Mouse (Mus musculus) layer of hippocampus, postnatal 25 days (tissue): ENCODE results near the gene Tlx3. TPM values are rescaled to one million over a fixed set of nuclear protein-coding genes. Genes with fewer than 3 reads are reported as not detected.
A peak's percentile ranks its signal among the peaks of the same experiment; 100 is the strongest.

Experiments used
- DNase-seq, 2 experiments: peaks; one replicate each; pipeline ENCODE4 v3.0.0; 2022; ENCODE audit warnings: mixed read lengths in 2 of 2, low spot score in 1 of 2; ENCODE audit errors: extremely low spot score in 1 of 2
- total RNA-seq, 2 experiments: library from RNA; stranded (reverse); gene quantifications; 2 replicates each; pipeline ENCODE4 v1.2.3; 2021

Gene Tlx3
- total RNA-seq, 2 experiments from 2014 or later, result not detected

DNA sequence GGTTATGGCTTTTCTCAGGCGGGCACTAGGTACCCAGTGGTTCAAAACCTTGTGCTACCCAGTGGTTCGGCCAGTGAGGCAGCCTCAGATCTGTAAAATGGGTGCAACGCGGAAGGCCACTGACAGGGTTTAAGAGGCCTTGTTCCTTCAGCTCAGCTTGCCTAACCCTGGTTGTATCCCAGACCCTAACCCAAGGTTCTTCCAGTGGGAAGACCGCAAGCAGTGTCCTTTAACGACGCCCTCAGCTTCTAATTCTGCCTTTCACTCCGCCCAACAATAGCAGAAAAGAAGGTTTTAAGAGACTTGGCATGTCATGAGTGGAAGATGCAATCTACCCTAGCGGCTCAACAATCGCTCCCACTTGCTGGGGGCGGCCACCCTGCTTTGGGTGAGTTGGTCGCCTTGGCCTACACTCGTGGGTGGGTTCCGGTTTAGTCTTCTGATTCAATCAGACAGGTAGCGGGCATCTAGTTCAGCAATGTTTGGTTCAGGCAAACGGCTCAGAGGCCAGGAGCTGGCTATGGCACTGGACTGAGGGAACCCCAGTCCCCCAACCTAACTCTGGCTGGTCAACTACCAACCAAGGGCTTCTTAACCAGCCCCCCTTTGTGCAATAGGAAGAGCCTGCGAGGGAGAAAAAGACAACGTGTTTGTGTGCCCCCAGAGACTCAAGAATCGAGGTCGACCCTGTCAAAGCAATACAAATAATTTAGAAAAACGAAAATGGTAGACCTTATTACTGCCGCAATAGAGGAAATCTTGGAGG lies 4.9 kb downstream of the Tlx3 start:
- DNase-seq, result no peak

DNA sequence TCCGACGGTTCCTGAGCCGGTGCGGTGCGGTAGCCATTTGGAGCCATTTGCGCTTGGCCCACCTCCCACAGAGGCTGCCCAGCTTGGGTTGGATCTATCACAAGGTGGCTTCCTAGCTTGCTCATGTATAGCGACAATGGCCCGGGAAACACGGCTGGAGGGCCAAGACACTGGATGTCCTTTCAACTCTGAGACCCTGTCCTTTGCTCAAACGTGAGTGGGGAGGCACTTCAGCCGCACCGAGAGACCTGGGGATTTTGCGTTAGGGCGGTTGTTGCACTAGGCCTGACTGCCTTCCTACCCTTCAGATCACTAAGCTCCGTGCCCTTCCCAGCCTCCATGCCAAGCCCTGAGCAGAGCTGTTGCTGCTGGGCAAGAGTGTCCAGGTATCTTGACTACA lies 5.7 kb downstream of the Tlx3 start:
- no peak for DNase-seq

DNA sequence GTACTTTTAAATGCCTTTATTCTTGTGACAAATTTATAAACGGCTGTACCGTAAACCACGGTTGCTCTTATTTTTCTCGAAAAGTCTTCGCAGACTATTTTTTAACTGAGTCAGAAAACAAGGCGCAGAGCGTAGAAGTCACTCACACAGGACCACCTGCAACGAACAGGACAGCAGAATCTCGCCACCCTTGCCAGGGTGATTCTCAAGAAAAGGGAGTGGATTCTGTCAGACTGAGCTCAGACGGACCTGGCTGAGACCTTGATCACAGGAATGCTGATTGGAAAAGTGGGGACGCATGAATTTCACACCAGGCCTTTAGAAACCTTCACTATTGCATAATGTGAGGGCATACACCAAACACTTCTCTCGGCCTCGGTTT lies 6.3 kb downstream of the Tlx3 start:
- DNase-seq, result no peak

DNA sequence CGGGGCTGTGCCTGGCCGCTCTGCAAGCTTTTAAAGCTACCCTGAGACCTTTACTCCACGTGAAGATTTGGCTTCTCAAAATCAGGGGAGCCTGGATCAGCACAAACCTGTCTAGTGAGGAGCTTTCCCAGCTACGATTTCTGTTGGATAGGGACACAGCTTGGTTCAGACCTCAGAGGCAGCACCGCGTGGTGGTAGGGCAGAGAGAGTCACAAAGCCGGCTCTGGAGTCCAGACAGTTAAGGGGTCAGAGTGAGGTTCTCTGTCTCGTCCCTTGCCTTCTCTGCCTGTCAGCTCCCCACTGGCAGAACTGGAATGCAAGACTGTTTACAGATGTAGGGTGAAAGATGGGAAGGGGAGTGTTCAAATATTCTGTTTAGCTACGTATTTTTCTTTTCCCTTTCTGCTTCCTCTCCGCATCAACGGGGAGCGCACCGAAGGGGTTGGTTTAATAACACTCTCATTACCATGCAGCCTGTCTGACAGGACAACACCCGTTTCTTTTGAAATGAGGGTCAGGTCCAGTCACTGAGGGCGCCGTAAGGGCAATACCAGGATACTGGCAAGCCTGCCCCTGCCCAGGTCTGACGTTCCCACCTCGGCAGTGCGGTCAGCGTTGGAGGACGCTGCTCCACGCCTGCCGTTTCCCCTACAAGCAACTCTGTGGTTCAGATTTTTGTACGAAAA lies 6.8 kb downstream of the Tlx3 start:
- DNase-seq, result no peak

DNA sequence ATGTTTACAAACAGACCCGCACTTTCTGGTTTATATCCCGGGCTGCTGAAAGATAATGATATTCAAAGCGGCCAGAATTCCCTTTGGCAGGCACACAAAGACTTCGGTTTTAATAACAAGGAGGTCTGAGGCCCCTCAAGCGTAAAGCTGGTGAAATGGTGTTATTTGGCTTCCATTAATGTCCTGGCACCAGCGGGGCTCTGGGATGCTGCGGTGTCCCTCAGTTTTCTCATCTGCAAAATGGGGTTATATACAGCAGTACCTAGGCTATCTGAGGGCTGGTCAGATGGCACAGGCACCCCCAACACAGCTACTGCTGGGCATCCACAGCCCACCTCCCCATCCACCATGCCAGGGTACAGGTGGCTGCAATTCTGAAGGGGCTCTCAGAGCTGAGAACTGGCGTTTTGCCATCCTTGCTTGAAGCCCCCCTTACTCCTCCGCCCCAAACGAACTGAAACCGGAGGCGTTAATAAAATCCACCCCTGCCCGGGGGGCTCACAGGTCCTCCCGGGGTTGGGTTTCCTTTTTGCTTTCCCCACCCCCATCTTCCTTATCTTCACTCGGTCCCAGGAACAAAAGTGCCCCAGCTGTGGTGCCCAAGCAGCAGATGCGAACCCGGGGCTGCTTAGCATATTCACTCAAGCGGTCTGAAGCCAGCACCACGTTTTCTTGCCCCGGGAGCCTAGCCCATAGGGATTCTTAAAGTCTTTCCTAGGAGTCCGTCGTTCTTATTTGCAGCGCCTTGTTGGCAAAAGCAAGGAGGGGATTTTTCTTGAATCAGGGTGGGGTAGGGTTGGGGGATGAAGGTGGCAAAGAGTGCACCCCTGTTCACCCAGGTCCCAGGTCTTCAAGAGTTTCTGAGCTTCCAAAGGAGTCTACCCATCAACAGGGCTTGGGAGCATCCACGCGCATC lies 7.6 kb downstream of the Tlx3 start:
- no peak for DNase-seq

DNA sequence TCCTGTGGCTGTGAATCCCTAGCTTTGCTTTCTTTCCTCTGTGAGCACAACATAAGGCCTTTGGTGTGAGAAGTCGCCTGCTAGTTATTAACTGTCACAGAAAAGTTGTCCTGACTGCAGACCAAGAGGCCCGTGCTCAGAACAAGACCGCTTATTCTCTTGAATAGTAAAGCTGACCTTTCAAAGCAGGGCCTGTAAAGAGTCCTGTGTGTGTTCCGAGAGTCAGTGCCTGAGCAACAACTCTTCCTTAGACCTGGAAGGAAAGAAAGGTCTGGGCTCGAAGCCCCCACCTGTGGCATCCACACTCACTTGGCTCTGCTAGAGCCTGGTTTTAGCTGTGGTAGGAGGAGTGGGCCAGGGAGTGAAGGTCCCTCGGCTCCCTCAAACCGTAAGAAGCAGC lies 8.3 kb downstream of the Tlx3 start:
- no peak for DNase-seq

DNA sequence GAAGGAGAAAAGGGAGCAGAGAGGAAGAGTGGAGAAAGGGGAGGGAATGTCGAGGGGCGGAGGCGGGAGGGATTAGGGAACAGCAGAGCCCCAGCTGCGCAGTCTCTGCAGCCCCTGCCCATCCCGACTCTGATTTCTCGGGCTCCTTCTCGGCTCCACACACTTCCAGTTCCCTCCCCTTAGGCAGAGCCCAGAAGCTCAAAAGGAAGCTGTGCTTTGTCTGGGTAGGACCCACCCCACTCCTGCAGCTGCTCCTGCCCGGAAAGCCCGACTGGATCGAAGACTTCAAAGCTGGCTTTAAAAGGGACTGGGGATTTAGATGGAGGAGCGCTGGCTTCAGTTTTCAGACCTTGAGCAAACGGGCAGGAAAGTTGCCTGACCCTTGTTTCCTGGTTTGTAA lies 9.7 kb downstream of the Tlx3 start:
- DNase-seq, result no peak

DNA sequence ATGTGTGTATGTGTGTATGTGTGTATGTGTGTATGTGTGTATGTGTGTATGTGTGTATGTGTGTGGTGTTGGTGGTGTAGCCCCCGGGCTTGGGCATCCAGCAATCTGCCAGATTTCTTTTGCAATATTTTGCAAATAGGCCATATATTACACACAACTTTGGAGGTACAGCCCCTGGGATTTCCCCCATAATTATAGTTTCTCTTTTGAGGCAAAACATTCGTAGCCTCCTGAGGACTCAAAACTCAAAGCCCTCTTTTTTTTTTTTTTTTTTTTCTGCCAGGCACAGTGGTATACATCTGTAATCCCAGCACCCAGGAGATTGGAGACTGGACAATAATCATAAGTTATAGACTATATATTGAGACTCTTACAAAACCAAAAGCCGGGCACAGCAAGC lies 21.6 kb downstream of the Tlx3 start:
- DNase-seq, result no peak

DNA sequence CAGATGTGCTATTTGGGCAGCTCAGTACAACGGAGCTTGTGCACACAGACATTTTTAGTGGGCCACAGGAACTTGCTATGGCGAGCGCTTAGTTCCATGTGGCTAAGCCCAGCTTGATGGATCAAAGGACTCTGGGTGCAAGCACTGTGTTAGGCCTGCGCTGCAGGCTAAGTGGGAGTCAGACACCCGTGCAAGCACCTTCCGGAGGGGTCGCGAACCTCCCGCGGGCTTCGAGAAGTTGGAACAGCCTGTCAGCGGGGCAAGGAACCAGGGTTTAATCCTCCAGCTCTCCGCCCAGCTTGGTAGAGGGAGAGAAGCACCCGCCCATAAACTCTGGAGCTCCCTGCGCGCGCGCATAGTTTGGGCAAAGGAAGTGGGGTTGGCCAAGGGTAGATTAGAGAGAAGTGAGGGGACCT lies 22.7 kb downstream of the Tlx3 start:
- DNase-seq, result no peak

DNA sequence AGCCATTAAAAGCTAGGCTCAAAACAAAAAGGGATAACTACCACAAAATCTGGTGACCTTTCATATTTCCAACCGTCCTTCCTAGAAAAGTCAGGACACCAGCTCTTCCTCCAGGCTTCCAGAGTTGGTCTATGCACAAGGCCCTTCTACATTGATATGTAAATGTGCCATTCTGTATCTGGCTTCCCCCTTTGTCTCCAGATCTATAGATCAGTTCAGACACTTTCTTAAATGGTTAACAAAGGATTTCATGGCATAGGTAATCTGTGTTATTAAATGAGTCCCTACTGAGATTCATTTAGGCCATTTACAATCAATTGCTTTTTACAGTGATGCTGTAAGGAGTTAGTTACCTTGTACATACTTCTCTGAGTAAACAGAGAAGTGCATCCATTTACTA lies 23.6 kb downstream of the Tlx3 start:
- no peak for DNase-seq

DNA sequence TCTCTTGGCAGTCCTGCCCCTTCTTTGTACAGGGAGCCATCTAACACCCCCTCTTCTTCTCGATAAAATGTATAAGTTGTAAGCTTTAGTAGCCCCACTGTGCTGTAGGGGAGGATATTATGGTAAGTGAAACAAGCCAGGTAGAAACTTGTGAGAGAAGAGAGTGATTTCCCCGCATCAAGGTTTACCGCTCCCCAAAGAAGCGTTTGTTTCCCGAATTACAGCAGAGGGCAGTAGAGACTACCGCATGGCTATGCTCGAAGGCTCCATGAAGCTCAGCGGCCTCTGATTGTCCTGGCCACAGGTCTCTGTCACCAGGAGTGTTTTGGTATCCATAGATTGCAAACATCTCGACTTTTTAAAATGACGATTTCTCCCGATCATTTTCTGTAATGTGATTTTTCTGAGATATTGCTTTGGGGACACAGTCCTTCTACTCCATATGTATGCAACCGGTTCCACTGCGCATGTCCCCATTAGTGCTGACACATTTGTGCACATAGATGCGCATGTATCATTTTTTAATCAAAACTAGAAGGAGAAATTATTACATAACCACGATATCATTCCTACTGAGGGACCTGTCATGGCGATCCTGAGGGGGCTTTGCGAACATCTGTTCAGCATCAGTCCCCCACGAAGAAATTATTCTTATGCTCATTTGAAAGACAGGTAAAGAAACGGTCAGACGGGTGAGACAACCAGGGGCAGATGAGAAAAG lies 26.7 kb downstream of the Tlx3 start:
- peak in 1 of 2 experiments; percentile 47 for DNase-seq

DNA sequence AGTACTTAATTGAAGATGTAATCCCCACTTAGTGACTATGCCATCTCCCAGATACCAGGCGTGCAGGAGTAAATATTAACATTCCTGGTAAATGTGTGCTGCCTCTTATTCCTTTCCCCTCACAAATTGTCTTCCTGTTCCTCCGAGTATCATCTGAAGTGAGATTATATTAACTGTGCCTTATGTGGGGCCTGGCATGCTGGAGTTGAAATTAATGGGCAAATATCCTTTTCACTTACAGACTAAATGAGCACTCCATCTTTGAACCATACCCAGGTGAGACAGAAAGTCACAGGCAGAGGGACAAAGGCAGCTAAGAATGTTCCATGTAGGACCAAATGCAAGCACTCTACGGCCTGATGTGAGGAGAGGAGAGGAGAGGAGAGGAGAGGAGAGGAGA lies 27.6 kb downstream of the Tlx3 start:
- DNase-seq, result no peak

DNA sequence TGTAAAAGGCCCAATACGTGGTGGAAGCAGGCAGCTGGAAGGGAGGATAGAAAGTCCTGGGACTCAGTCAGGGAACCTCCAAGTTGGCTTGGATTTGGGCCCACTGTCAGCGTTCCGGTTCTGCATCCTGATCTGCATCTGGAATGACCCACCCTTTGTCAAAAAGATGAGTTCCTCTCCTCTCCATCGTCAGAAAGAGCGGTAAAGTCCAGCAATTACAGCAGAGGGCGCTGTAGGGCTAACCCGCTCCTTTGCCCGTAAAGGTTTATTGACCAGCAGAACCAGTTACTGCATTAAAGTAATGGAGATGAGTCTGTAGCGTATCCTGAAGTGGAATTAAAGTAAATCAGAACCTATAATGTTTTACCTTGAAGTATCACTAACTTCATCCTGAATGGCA lies 32.9 kb downstream of the Tlx3 start:
- peak in 1 of 2 experiments; percentile 62 for DNase-seq

DNA sequence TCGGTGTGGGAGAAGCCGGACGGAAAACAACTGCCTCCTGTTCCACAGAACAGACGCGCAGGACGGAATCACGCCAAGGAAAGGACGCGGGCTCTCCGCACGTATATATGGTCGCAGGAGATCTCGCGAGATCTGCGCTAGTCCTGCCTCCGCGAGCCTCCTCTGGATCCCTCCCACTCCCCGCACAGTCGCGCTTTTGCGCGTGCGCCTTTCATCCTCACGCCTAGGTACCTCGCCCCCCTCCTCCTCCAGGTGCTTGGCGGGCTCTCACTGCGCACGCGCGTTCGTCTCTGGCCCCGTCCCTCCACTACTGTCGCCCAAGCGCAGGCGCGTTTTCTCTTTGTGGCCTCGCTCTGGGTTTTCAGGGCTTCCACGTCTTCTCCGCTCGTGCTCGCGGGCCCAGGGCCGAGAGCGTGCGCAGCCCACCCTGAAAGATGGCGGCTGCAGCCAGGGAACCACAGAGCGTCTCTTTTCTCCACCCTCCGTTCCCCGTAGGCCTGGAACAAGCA lies 40.3 kb downstream of the Tlx3 start, which contains the start of gene Npm1:
Npm1 (minus strand) TSS at position 209 of the 509 bp plus-strand sequence.
- DNase-seq, result peak; percentile 96 to 97

DNA sequence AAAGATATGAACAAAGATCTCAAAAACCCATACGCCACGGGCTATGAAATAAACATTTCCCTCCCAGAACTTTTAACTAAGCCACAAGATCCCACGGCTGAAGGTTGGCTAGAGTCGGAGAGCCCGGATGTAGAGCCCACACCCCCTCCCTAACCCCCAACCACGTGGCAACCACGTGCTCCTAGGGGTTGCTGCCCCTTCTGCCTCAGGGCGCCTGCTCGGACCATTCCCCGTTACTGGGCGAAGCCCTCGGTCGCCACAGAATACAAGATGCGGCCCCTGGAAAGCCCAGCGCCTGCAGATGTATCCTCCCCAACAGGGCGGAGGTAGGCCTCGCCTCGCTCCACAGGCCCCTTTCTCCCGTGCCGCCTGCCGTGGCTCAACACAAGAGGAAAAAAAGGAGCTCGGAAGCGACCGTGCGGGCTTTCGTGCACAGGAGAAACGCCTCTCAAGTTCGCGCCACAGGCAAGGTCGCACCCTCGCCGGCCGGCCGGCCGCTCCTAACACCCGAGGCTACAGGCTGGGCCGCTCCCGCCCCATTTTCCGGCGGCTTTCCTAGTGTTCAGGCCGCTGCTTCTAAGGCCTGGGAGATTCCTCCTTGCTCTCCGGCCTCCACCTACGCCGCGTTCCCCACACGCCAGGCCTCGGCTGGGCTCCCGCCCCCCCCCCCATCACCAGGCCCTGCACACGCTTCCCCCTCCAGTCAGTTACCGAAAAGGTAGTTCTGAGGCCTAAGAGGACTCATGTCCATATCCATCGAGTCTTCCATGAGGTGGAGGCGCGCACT lies 41.0 kb downstream of the Tlx3 start:
- peak; percentile 52 to 58 for DNase-seq

DNA sequence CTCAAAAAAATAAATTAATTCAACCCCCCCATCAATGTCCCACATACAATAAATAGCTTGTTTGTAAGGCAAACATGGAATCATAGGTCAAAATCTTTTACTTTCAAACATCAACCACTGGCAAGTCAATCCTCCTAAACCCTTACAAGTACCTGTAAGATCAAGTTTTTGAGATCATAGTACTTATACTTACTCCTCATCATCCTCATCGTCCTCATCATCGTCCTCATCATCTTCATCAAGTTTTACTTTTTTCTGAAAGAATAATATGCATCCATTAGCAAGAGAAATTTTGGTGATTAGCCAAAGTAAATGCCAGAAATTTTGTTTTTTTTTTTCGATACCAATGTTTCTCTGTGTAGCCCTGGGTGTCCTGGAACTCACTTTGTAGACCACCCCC lies 43.6 kb downstream of the Tlx3 start:
- no peak for DNase-seq

DNA sequence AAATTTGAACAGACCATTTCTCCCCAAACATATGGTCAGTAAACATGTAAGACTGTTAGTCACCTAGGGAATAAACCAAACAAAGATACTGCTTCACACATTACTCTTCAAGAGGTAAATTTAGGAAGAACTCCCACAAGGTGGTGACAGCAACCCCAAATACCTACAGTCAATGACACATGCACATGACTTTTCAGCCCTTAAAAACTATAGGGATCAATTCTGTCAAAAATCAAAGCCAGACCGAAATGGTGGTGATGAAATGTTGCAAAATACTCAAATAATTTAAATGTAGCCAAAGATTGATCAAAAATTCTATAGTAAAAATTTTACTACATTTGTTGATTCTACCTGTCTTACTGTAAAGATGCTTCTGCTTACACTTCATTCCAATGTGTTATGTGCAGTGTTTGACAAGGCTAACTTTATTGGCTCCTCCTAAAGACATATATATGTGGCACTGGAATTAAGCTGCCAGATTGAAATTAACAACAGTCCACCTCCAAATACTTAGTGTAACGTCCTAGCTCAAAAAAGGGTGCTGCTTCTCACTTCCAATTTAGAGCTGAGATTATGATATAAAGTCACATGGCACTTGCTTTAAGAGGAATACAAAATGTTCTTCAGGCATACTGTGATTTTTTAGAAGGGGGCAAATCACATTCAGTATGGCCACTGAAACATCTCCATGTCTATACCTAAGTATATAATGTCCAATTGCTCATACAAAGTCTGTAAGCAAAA lies 45.8 kb downstream of the Tlx3 start:
- no peak for DNase-seq

DNA sequence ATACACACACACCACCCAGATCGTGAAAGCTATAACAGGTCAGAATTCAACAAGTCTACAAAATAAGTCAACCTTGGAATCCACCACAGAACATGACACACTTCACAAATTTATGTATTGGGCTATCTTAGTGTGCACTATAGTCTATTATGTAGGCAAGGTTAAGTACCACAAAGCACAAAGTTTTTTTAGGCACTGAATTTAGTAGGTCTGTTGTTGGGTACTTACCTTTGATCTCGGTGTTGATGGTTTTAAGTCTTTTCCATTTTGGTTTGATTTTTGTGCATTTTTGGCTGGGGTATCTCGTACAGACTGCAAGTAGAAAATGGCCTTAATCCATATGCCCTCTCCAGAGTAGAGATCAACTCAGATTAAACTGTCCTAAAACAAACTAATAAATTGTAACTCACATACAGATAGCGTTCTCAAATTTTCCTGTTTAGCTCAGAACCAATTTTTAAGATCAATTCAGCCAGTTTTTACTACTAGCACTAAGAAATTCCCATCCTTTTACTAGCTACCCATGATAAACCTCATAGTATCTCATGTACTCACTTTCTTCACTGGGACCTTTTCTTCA lies 46.9 kb downstream of the Tlx3 start:
- DNase-seq, result no peak
